Mouse (Mus musculus) E14TG2a.4 (cell line): ENCODE results near the gene Cdk13.

Experiments
- H3K27me3 ChIP-seq: 2 replicates; pipeline ENCODE4 v1.6.1; 2014; ENCODE audit warnings: low read length, control low read depth; ENCODE audit not compliant: insufficient read depth
- H3K36me3 ChIP-seq: 2 replicates; pipeline ENCODE4 v1.6.1; 2014; ENCODE audit warnings: low read length, control low read depth; ENCODE audit not compliant: insufficient read depth
- H3K4me1 ChIP-seq: replicated peaks from 2 replicates; pipeline ENCODE4 v1.6.1; 2014; ENCODE audit warnings: low read depth, low read length, control low read depth
- H3K4me3 ChIP-seq: replicated peaks from 2 replicates; pipeline ENCODE4 v1.5.1; 2014; ENCODE audit warnings: mild to moderate bottlenecking, low read length
- H3K9me3 ChIP-seq: 2 replicates; pipeline ENCODE4 v1.6.1; 2014; ENCODE audit warnings: low read length, control low read depth
- CTCF ChIP-seq: conservative IDR thresholded peaks from 2 replicates; pipeline ENCODE4 v1.5.1; 2014; ENCODE audit warnings: low read length
- NANOG ChIP-seq: IDR thresholded peaks from 2 replicates; pipeline ENCODE4 v1.6.1; 2014; ENCODE audit warnings: borderline replicate concordance, low read length, mixed read lengths
- POU5F1 ChIP-seq: IDR thresholded peaks from 2 replicates; pipeline ENCODE4 v1.6.1; 2014; ENCODE audit warnings: low read length, borderline replicate concordance

The Cdk13 gene

GRCm38 (mm10) chr13:17708784-17709311 lies 96.0 kb downstream of the Cdk13 start:
- Histone ChIP-seq H3K9me3 (no peaks in the 10 kb centered on the region), H3K4me3 (no peak overlapping the region), H3K4me1 (peaks cover 7% of the 10 kb centered on the region), H3K36me3 (peaks cover 9% of the 10 kb centered on the region; the same call in 1 of the 2 replicates), H3K27me3 (no peaks in the 10 kb centered on the region)
- no peak for TF ChIP-seq POU5F1
- TF ChIP-seq CTCF = no peak
- no peak for TF ChIP-seq NANOG

- Histone ChIP-seq H3K36me3 (peaks cover 26% of the 10 kb centered on the region), H3K27me3 (no peaks in the 10 kb centered on the region), H3K4me3 (no peak overlapping the region), H3K9me3 (no peaks in the 10 kb centered on the region), H3K4me1 (peaks cover 40% of the 10 kb centered on the region)
- TF ChIP-seq NANOG = no peak
- TF ChIP-seq CTCF = no peak
- TF ChIP-seq POU5F1 = no peak
Measured at GRCm38 (mm10) chr13:17705188-17705826, 99.6 kb downstream of the Cdk13 start.

- Histone ChIP-seq H3K27me3 (no peaks in the 10 kb centered on the region), H3K4me3 (no peak overlapping the region), H3K9me3 (no peaks in the 10 kb centered on the region), H3K4me1 (peaks cover 62% of the 10 kb centered on the region), H3K36me3 (peaks cover 30% of the 10 kb centered on the region)
- TF ChIP-seq NANOG (no peak), CTCF (no peak), POU5F1 (no peak)
Measured at GRCm38 (mm10) chr13:17702311-17702710, 102.6 kb downstream of the Cdk13 start.

- Histone ChIP-seq H3K4me3 (no peak overlapping the region), H3K27me3 (no peaks in the 10 kb centered on the region), H3K4me1 (peaks cover 69% of the 10 kb centered on the region), H3K36me3 (peaks cover 34% of the 10 kb centered on the region), H3K9me3 (no peaks in the 10 kb centered on the region)
- TF ChIP-seq NANOG (no peak), CTCF (no peak), POU5F1 (no peak)
Measured at GRCm38 (mm10) chr13:17701322-17701721, 103.6 kb downstream of the Cdk13 start.

- H3K9me3 ChIP-seq = no peaks in the 10 kb centered on the region
- peaks cover 69% of the 10 kb centered on the region for H3K4me1 ChIP-seq
- peak overlapping the region; percentile 24; the same call in 1 of the 2 replicates for H3K4me3 ChIP-seq
- peaks cover 34% of the 10 kb centered on the region for H3K36me3 ChIP-seq
- TF ChIP-seq CTCF = no peak
- peak; percentile 83 for TF ChIP-seq NANOG
- 0 out of 2 replicates have a peak, but pooled peaks have one; percentile 32 for TF ChIP-seq POU5F1
- no peaks in the 10 kb centered on the region for H3K27me3 ChIP-seq
Measured at GRCm38 (mm10) chr13:17700090-17700715, 104.7 kb downstream of the Cdk13 start.

- peak overlapping the region; percentile 94 for H3K4me3 ChIP-seq
- H3K27me3 ChIP-seq = no peaks in the 10 kb centered on the region
- peaks cover 53% of the 10 kb centered on the region for H3K4me1 ChIP-seq
- peaks cover 13% of the 10 kb centered on the region for H3K36me3 ChIP-seq
- no peaks in the 10 kb centered on the region for H3K9me3 ChIP-seq
- TF ChIP-seq POU5F1 (no peak), CTCF (no peak), NANOG (no peak)
Measured at GRCm38 (mm10) chr13:17695898-17696580, 108.9 kb downstream of the Cdk13 start.

GRCm38 (mm10) chr13:17694911-17695699 lies 109.8 kb downstream of the Cdk13 start, which contains the start of the genes Mplkip and Sugct:
TSS of gene Mplkip (plus strand) at chr13:17695192.
TSS of gene Sugct (minus strand) at chr13:17695553.
- peaks cover 44% of the 10 kb centered on the region for H3K4me1 ChIP-seq
- peaks cover 13% of the 10 kb centered on the region for H3K36me3 ChIP-seq
- no peaks in the 10 kb centered on the region for H3K27me3 ChIP-seq
- H3K9me3 ChIP-seq = no peaks in the 10 kb centered on the region
- TF ChIP-seq POU5F1 = no peak
- TF ChIP-seq NANOG = no peak
- peak within 1 kb of the TSS; percentile 94 for H3K4me3 ChIP-seq
